Mouse (Mus musculus) erythroblast, adult 5-6 weeks (primary cell): ENCODE data around the gene Ms4a1. TPM values are rescaled to one million over a fixed set of nuclear protein-coding genes. Genes with fewer than 3 reads are reported as not detected.
"Not testable (repeated sequence)": the region's sequence is repeated elsewhere in the genome, so short reads cannot be mapped to it uniquely, and the experiment has no call there.

ENCODE experiments used
- ATAC-seq: replicated peaks from 2 replicates; pipeline ENCODE4 v1.8.0; 2016; ENCODE audit warnings: moderate number of reproducible peaks, mild to moderate bottlenecking, moderate TSS enrichment, inconsistent platforms; ENCODE audit not compliant: poor library complexity, low FRiP score, severe bottlenecking
- total RNA-seq, 2 experiments: library from RNA; stranded (forward) in 1 of 2; stranded (reverse) in 1 of 2; fragments of 150-400 nt in 1 of 2; fragments of 200-764, 138-1000 nt in 1 of 2; gene quantifications; 2 replicates each; pipeline versions ENCODE4 v1.2.3 to v1.2.4; 2015 to 2017; ENCODE audit warnings: low replicate concordance in 2 of 2

Gene Ms4a1
- total RNA-seq (2015; ENCODE audit: low replicate concordance) (not detected in 2 replicates), total RNA-seq (2017; ENCODE audit: low replicate concordance) (0.60 TPM in 1 of 2 replicates, not detected in the other)

DNA sequence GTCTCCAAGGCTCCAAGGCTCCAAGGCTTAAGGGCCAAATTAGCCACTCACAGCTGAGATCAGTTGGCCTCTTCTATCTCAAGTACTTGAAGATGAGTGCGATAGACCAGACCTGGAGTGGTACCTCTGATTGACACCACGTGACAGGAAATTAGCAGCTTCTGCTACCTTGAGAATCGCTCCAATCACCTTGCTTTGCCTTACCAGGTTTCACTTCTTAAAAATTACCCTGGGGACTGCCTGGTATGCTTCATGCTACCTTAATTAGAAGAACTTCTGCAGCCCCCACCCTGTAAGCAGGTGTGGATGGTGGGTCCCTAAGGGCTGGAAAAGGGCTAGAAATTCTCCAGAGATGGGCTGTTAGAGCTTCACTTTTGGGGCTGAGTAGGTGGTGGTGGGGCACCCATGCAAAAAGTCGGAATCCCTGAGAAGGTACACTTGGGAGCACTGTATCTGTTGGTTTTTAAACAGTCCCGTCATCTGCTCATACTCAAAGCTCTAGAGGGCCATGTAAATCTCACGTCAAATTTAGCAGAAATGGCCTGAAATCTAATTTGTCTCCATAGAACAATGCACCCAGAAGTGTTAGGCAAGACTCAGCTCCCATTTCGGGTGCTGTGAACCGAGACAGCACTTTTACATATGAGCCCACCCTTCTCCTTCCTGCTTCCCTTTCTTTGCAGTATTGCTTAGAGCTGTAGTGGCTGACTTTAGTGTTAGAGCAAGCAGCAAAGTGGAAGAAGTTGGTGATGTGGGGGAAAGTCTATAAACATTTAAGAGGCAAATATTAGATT, at the start of gene Ms4a1:
Gene Ms4a1, minus strand, starts transcription at position 190 of the 794 bp plus-strand sequence.
- ATAC-seq = no peak

DNA sequence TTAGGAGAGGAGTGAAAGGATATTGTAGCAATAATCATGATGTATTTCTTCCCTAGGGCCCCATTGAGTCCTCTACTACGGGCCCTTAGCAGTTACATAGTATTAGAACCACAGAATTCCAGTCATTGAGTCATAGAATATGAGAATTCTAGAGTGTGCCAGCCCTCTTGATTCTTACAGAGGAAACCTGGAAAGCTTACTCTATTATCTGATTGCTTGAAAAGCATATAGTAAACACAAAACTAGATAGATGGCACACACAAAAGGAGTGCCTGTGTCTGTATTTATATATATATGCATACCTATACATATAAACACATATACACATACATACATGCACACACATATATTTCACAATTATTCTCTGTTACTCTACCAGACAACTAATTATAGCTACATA, 48.3 kb upstream of the Ms4a1 start, which contains the start of gene Ms4a14:
Gene Ms4a14, minus strand, starts transcription at position 101 of the 400 bp plus-strand sequence.
- no peak for ATAC-seq

DNA sequence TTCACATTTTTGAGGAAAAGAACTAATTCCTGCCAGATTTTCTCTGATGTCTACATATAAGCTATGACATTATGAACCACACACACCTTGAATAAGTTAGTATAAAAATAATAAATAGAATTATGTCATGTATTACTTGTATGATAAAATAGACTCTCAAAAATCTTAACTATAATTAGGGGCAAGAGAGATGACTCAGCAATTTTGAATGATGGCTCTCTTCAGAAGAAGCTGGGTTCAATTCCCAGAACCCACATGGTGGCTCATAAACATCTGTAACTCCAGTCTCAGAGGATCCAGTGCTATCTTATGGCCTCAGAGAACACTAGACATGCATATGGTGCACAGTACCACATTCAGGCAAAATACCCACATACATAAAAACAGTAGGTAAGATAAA, 42.8 kb upstream of the Ms4a1 start:
- no peak for ATAC-seq

DNA sequence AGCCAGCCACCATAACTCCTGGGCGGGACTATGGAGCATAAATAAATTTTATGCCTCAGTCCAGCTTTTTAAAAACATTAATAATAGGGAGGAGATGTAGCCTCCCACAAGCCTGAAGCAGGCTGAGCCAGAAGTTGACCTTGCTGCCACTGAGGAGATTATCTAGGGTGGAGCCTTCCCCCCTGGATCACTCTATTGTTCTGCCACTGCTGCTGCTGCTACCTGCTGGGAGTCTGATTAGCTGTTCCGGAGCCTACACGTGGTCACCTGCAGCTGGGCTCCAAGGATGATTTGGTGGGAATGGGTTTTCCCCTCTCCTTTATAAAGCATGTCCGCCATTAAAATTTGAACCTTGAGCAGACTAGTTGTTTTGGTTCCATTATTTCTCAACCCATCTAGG, 33.5 kb upstream of the Ms4a1 start:
- not testable (repeated sequence) for ATAC-seq

DNA sequence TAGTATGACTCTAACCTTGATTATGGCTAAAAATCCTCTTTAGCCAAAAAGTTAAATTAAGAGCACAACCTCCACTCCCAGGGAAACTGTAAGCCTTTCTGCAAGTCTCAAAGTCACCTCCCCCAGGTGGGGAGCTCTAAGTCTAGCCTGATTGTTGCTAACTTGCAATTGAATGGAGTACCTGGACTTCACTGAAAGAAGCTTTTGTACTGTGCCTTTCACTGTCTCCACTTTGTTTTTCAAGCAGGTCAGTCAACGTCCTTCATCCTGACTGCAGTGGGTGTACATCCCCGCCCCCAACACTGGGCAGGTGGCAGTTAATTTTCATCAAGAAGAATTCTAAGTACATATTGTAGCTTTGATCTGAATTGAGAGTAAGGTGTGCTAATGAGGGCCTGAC, 32.9 kb upstream of the Ms4a1 start:
- ATAC-seq = no peak

DNA sequence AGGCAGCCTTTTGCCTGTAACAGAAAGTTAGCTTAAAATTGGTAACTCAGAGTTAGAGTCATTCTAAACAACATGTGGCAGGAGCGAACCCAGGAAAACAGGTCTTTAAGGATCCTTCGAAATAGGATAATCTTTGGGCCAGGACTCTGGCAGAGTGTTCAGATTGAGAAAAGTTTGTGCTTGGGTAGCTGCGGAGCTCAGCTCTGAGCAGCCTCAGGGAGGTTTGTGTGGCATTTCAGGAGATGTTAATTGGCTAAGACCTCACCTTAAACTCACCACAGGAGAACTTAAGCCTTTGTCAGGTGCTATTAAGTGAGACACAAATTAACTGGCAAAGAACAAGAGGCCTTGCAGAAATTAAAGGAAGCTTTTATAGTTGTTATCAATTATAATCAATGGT, 27.6 kb upstream of the Ms4a1 start:
- ATAC-seq = not testable (repeated sequence)

DNA sequence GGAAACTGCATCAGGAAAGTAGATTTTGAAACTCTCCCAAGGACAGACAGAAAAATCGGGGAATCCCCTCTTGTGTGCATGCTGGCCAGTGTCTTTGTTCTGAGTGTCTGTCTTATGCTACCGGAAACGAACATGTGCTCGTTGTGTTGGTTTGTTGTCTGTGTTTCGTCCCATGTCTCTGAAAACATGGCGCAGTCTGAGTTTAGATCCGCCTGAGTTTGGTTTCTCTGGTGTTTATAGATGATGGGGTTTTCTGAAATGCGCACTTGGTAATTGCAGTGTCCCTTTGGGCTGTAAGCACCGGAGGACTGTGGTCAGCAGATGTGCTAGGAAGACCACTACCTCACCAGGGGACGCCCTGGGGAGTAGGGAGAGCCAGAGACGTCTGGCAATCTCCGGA, 26.9 kb upstream of the Ms4a1 start:
- no peak for ATAC-seq

DNA sequence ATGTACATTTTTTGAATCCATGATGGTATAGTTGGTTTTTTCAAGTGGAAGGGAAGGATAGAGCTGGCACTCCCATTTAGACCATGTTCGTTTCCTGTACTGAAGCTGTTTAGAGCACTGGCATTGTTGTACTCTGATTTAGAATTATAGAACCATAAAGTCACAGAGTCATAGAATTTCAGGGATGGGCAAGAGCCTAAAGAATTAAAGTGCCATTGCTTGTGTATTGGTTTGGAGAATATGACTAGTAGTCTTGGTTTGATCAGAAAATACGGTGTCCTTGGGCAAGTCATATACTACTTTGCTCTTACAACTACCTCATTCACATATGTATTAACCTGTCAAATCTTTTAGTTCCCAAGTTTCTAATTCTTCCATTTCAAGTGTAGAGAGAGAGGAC, 17.7 kb upstream of the Ms4a1 start, which contains the start of gene Ms4a5:
Gene Ms4a5, minus strand, starts transcription at position 101 of the 400 bp plus-strand sequence.
- ATAC-seq = no peak

DNA sequence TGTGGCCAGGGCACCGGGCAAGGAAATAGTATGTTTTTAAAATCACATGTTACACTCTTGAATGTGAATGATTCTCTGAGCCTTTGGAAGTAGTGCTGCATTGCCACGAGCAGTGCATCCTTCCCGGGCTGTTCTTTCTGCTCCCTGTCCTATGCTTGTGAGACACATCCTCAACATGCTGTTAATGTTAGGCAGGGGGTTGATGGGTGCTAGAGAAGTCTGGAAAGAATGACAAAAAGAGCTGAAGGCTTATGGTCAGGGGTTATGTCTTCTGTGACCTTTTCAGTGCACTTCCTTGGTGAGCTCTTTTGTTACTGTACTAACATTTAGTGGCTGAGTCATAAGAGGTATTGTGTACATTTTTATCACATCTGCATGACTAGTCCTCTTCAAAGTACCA, 14.2 kb upstream of the Ms4a1 start:
- ATAC-seq = no peak

DNA sequence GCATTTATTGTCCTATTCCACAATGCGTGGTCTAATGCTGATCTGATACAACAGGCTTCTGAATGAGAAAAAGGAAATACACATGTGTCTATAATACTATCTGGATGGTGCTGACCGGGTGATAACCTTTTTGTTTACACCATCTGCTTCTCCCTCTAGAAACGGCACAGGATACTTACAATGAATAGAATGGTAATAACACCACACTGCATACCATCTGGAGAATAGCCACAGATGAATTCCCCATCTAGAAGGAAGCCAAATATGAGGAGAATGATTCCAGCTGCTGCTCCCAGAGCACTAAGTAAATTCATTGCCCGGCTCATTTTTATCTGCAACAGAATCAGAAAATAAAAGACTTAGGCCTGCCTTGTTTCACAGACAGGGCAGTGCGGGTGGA, 10.4 kb upstream of the Ms4a1 start:
- no peak for ATAC-seq

DNA sequence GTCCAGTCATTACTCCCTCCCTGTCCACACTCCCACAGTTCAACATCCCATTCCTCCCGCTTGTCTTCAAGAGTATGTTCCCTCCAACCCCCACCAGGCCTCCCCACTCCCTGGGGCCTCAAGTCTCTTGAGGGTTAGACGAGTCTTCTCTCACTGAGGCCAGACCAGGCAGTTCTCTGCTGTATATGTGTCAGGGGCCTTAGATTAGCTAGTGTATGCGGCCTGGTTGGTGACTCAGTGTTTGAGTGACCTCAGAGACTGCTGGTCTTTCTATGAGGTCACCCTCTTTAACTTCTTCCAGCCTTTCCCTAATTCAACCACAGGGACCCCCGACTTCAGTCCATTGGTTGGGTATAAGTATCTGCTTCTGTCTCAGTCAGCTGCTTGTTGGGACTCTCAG, 915 bp upstream of the Ms4a1 start:
- no peak for ATAC-seq

DNA sequence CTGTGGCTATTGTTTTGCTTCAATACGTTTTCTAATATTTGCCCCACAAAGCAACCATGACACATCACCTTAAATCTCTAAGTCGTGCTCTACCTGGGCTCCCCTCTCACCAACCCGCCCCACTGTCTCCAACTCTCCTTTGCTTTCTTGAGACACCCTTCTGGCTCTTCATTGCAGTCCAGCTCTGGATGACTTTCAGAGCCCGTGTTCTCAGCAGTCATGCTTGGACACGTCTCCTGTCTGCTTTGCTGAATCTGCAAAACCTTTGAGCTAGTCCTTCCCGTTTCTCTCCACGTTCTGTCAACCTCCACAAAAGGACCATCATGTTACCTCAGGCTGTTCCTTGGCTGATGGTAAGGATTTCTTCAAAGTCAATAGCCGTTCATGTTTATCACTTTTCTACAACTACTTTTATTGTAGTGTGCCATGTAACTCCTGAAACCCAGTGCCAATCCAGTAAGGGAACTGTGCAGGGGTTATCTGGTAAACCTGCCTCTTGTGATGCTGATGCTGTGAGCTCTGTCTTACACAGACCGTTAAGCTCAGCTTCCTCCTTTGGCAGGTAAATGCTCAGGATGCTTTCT, 1.3 kb downstream of the Ms4a1 start:
- no peak for ATAC-seq

DNA sequence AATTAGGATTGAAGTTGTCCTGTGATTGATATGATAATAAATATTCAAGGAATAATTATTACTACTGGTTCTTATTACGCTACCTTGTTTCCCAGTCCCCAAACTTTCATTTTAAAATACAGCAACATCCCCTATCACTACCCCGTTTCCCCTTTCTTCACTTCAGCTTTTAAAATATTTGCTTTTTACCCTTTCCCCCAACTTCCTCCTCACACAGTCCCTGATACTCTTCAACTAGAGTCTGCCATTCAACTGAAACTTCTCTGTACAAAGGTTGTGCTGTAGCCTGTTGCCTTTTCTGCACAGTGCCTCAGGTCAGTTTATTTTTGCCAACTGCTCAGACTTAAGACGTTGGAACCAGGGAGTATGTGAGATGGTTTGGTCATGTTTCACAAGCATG, 2.5 kb downstream of the Ms4a1 start:
- ATAC-seq = no peak

DNA sequence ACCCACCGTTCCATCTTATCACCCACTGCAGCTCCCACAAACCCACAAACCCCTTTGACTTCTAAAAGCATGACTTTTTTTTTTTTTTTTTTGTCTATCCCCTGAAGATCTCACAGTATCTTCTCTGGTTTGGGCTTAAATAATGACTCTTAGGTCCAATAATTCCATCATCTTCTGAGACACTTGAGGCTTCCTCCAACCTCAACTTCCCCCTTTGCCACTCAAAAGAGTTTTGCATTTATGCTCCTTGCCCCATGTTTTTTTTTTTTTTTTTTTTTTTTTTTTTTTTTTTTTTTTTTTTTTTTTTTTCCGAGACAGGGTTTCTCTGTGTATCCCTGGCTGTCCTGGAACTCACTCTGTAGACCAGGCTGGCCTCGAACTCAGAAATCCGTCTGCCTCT, 3.1 kb downstream of the Ms4a1 start:
- ATAC-seq = not testable (repeated sequence)

DNA sequence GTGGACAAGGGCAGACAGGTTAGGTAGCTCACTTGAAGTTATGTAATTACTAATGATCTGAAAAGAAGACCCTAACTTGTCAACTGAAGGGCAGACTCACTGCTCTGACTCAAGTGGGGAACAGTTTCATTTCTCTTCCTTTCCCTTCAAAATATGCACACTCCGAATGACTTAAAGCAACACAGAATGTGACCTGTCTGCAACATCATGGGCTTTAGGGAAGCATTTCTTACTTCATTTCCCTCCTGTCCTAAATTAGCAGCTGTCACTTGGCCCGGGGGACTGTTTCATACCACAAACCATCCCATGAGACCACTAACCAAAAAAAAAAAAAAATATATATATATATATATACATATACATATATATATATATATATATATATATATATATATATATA, 4.5 kb downstream of the Ms4a1 start:
- no peak for ATAC-seq

DNA sequence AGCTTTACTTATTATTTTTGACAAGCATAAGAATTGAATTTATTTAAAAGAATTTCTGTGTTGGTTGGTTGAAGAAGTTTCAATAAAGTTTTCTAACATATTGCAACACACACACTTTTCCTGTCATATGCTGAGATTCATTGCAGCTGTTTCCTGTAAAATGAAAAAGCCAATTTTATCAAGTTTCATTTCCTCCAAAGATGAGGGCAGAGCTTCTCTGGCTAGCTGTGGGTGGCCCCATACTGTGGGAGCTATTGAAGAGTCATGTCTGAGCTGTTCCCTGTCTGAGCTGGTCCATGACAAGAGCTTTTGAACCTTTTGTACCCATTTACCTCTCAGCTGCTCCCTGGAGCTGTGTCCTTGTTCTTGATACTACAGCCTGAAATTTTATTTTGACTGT, 21.8 kb downstream of the Ms4a1 start:
- no peak for ATAC-seq

DNA sequence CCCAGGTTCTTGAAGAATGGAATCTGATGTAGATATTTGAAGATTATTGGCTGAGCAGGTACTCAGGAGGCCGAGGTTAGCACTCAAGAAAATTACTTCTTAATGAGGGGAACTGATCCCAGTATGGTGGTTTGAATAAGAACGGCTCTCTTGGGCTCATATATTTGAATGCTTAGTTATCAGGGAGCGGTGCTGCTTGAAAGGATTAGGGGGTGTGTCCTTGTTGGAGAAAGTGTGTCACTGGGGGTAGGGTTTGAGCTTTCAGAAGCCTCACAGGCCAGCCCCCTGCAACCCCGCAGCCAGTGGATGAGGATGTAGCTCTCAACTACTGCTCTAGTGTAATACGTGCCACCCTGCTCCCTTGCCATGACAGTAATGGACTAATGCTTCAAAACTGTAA, 23.5 kb downstream of the Ms4a1 start:
- no peak for ATAC-seq

DNA sequence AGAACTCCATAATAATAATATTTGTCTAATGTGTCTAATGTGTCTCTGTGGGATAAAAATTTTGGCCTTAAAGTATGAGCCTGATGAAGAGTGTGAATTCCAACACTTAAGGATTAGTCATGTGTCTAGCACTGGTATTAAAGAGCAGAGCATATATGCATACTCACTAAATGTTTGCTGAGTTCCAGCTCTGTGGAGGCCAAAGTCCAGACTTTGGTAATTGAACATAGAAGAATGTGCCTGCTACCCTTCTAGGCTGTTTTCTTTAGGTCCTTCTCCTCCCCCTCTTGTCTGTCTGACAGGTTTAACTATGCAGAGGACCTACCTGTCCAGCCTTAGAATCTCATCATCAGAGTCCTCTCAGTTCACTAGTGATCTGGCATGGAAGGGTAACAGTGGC, 30.2 kb downstream of the Ms4a1 start:
- no peak for ATAC-seq

DNA sequence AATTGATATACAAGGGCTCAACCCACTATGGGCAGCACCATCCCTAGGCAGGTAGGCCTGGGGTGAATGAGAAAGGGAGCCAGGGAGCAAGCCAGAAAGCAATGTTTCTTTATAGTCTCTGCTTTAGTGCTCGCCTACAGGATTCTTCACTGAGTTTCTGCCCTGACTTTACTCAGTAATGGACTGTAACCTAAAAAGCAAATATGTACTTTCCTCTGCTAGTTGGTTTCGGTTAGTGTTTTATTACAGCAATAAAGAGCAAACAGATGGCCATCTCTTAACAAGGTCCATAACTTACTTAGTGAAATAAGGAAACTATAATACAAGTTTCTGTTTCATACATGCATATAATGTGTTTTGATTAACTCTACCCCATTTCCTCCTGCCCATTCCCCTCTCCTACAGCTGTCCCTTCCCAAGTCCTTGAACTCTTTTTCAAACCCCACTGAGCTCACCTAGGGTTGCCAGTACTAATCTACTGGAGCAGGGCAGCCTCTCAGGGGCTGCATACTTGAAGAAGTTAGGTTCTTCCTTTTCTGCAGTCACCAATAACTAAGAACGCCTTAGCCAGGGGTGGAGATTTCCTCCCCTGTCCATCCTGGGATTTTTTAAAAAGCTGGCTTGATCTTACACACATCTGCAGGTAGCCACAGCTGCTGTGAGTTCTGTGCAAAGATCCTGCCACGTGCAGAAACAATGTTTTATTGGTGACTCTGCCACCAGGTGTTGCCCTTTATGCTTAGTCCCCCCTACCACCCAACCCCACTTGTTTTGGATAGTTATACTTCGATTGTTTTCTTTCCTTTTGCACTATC, 30.9 kb downstream of the Ms4a1 start:
- ATAC-seq = no peak

DNA sequence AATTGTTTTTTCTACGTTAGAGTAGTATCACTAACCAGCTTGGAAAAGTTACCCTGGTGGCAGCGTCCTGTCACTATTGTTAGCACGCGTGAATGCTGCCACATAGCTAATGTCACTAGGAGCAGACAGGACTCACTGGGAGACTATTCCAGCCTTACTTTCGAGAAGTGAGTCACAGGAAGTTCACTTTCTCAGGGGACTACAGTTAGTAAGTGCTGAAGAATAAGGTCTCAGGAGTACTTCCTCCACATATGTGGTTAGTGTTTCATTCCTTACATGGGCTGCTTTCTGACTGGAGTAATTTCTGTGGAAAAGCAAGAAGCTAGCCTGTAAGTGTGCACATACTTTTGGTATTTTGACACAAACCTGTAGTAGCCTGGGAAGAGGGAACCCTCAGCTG, 31.8 kb downstream of the Ms4a1 start:
- no peak for ATAC-seq

DNA sequence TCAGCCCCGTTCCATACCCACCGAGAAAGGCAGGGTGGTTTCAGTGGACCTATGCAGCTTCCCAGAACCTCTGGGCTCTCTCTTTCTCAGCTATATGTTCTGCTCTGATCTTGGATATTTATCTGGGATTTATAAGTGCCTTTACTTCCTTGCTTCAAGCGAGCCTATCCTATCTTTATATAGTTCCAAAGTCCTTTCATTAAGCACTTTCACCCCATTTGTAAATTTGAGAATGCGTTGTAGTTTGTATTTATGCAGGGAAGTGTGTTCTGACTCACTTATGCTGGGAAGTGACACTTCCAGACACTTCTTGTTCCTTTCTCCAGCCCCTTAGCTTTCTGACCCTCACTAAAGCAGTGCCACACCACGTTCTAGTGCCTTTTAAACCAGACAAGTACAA, 33.7 kb downstream of the Ms4a1 start, which contains the start of gene Ms4a12:
Gene Ms4a12, minus strand, starts transcription at position 101 of the 400 bp plus-strand sequence.
- ATAC-seq = no peak
